Mouse (Mus musculus): ENCODE results near the gene Oxct2b. TPM values are rescaled to one million over a fixed set of nuclear protein-coding genes. Genes with fewer than 3 reads are reported as not detected.
A peak's percentile ranks its signal among the peaks of the same experiment; 100 is the strongest.
"Not testable (repeated sequence)": the region's sequence is repeated elsewhere in the genome, so short reads cannot be mapped to it uniquely, and the experiment has no call there.

Oxct2b gene
- polyA plus RNA-seq, 1 experiment: 2.0 TPM

DNA sequence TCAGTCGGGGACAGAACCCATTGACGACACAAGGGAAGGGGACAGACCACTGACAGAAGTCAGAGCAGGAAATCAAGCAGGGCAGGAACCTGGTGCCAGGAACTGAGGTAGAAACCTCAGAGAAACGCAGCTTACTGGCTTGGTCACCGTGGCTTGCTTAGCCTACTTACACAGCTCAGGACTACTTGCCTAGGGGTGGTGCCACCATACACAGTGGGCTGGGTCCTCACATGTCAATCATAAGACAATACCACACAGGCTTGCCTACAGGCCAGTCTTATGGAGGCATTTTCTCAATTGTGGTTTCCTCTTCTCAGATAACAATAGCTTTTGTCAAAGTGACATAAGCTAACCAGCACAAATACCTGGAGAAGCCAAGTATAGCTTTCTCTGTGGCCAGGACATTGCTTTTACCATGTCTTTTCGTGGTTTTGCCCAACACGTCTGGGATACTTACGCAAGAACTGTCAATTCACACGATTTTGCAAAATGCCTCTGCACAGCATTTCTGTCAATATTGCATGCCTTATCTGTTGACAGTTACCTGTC, 3.8 kb upstream of the Oxct2b start:
- DNase-seq (ENCODE audit: low read depth): no peak

DNA sequence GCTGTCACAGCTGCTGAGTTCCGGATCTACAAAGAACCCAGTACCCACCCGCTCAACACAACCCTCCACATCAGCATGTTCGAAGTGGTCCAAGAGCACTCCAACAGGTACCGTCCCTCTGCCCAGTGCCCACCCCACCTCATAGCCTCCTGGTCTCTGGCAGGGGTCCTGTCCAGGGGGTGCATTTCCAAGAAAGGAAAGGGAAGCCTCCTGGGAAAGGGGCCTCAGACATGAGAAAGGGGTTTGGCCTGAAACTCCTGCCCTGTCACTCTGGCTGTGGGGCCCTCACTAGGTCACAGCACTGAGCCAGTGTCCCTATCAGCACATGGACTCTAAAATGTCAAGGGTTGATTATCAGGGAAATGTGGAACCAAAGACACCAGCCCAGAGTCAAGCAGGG, 1.4 kb upstream of the Oxct2b start:
- not testable (repeated sequence) for DNase-seq (ENCODE audit: low read depth)

DNA sequence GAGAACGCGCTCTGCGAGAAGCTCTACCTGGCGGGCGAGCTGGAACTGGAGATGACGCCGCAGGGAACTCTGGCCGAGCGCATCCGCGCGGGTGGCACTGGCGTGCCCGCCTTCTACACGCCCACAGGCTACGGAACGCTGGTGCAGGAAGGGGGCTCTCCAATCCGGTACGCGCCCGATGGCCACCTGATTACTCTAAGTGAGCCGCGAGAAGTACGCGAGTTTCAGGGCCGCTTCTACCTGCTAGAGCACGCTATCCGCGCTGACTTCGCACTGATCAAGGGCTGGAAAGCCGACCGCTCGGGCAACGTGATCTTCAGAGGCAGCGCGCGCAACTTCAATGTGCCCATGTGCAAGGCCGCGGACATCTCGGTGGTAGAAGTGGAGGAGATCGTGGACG, 574 bp downstream of the Oxct2b start:
- DNase-seq (ENCODE audit: low read depth): not testable (repeated sequence)

DNA sequence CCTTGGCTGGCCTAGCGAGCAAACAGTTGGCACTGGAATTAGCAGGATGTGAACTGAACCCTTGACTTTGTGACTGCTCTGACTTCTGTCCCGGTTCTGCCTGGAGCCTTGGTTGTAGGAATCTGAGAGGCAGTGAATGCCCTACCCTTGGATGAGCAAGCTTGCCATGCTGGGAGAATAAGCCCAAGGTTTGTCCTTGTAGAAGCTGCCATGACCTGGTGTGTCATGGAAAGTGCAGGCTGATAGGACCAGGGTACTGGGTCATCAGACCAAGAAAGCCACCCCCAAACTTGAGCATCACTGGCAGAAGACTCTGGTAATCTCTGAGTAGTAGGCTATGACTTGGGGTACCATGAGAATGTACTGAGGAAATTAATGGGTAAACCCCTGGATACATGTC, 5.2 kb downstream of the Oxct2b start:
- DNase-seq (ENCODE audit: low read depth): no peak

DNA sequence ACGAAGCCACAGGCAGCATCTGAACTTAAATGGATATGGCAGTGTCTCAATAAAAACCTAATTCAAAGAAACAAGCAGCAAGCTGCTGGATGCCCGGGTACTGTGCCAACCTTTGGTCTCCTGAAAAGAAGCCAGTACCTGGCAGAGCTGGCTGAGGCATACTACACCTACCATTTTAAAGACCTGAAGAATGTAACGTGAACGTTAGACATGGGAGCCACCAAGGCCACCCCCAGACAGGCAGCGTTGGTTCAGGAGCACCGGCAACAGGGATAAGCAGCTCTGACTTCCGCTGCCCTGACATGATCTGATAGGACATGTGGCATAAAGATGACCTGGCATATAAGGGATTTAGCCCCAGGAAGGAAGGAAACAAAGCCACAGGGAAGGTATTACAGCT, 10.6 kb downstream of the Oxct2b start:
- DNase-seq (ENCODE audit: low read depth): no peak

DNA sequence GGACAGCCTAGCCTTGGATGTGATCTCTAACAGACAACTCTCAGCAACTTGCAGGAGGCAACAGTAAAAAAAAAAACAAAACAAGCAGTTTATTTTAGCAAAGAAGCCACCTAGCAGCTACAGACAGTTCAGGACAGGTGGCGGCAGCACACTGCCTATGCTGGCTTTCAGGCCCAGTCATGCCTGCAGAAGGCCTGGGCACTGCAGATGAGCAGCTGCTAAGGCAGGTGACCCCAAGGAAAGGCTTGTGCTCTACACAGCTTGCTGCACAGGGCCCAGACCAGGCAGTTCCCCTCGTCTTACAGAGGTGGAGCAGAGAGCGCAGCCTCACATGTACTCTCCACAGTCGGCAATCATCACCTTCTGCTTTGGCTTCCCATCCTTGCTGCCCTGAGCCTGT, 11.0 kb downstream of the Oxct2b start:
- no peak for DNase-seq (ENCODE audit: low read depth)

DNA sequence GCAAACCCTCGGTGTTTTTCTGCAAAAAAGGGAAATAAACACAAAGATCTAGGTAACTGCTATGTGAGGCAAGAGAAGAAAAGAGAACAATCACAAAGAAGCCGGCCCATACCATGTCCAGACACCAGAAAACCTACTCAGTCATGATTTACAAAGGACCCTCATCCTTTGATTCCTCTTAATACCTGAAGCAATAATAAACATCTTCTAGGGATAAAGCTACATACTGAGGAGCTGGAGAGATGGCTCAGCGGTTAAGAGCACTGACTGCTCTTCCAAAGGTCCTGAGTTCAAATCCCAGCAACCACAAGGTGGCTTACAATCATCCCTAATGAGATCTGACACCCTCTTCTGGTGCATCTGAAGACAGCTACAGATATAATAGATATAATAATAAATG, 21.5 kb downstream of the Oxct2b start:
- DNase-seq (ENCODE audit: low read depth): no peak

DNA sequence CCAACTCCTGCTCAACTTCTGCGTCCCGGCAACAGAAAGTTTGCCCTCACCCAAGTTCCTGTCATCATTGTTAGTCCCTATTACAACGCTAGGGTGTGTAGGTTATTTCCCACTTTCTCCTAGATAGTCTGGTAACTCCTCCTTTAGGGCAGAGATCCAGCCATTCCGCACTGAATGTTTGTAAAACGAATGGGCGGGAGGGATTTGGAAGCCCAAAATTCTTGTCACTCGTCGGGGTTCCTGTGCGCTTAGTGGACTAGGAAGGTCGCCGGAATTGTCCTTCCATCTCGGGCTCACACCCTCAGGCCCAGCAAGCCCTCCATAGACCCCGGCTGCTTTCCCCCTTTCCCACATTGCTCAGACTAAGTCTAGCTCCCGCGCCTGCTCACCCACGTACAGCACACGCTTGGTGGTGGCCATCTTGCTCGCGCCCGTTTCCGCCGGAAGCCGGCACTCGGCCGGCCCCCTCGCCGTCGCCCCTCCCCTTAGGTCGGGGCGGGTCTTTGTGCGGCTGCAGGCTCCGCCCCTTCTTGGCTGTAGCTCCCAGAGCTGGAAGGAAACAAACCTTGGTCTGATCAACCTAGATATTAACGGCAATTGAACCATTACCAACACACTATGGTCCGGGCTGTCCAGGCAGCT, 23.6 kb downstream of the Oxct2b start, which contains the start of gene Ppie:
TSS of gene Ppie (minus strand) at position 439 of the 642 bp plus-strand sequence.
- DNase-seq (ENCODE audit: low read depth): peak; percentile 47

DNA sequence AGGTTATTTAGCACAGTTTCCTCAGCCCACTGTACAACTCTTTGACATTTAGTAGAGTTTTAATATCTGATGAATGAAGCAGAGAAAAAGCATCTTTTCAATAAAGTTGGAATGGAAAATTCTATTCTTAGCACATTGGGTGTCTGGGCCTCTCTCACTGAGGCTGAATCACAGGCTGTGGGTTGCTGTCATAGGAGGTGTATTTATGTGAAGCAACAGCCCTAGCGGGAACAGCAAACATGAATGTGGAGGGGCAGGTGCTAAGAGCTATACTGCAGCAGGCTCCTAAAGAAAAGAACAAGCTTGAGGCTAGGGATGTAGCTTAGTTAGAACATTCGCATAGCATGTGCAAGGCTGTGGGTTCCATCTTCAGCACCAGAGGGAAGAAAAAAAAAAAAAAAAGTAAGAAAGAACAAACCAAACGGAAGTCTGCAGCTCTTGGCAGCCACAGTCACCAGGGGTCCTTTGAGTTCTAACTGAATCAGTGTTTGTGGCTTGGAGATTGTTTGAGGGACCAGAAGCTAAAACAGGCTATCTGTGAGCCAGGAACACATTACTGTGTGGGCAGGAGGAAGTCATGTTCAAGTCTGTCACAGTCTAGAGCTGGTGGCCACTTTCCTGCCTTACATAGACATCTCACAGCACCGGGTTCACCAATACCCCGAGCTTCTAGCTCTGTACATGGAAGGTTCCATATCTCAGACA, 31.5 kb downstream of the Oxct2b start:
- no peak for DNase-seq (ENCODE audit: low read depth)

DNA sequence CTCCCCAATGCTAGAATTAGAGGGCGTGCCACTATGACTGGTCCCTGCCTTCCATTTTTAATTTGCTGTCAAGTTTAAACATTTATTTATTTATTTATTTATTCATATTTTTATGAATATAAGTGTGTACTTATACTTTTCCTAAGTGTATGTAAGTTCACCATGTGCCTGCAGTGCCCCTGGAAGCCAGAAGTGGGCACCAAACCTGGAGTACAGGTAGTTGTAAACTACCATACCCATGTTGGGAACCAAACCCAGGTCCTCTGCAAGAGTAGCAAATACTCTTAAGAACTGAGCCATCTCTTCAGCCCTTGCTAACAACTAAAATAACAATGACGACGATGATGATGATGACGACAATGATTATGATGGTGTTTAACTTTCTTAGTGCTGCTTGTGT, 35.9 kb downstream of the Oxct2b start:
- DNase-seq (ENCODE audit: low read depth): no peak

DNA sequence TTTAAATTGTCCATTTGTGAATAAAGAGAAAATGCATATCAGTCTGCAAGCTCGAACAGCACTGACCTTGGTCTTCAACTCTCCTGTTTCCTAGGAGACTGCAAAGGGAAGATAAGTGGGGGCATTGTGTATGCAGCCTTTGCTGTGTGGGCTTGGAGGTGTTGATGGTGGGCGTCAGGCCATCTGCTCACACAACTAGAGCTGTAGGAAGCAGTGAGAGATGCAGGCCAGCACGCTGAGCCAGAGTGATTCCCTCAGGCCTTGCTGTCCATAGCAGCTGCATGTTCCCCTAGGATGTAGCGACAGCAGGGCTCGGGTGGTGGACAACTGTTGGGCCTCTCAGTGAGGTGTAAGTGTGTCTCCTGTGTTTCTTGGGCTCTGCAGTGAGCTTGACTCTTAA, 36.9 kb downstream of the Oxct2b start:
- DNase-seq (ENCODE audit: low read depth): no peak

DNA sequence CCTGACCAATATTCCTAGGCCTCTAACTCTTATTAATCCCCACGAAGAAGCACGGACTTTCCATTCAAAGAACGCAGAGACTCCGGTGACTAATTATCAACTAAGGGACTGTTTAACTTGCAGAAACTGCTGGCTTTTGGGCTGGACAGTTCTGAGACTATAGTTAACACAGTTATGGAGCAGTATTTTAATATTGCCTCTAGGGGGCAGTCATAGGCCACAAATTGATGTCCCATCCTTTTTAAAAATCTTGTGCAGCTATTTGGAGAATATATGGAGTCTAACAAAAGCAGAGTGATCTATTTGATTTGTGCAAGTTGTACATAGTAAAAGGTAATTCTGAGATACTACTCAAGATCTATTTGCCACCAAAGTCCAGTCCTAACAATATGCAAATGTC, 38.9 kb downstream of the Oxct2b start:
- DNase-seq (ENCODE audit: low read depth): no peak

DNA sequence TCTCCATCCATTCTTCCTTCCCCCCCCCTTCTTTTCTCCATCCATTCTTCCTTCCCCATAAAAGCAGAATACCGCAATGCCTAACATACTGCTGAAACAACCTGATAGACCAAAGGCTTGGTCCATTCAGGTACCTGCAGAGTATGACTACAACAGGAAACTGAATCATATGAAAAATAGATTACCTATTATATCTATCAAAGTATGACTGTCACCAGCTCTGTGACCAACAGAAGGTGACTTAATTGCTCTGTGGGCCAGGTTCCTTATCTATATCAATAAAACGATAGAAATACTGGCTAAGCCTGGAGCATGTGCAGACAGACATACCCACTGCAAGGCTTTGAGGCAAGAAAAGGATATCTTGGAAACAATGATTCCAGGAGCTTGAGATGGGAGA, 39.4 kb downstream of the Oxct2b start:
- DNase-seq (ENCODE audit: low read depth): no peak

DNA sequence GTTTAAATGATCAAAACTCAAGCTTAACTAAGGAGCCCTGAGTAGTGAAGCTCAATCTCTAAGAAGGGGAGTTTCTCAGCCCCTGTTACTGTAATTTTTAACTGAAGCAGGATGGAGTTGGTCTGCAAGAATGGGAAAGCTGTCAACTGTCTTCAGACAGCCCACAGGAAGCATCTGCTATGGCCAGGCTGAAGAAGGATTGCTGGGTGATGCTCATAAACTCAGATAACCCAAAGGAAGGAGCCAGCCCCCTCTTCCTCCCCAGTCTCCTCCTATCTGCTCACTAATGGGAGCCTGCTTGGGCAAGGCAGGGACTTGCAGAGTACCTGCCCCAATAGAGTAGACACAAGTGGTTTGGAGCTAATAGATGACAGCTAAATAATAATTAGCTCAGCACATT, 39.8 kb downstream of the Oxct2b start:
- DNase-seq (ENCODE audit: low read depth): no peak

DNA sequence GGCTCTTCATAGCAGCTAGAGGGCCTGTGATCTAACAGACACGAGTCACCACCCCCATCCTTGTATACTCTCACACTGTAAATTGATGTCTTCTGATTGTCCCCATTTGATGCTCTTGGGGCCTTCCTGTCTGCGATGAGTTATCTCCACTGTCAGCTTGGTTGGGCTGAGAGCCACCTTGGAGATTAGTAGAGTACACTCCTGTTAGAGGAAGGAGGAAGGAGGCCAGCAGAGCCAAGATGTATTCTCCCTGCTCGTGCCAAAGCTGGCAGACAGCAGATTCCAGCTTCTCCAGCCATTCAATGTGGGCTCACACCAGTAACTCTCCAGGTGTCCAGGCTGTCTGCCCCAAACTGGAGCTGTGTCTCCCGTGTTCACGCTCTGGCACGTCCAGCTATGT, 44.5 kb downstream of the Oxct2b start:
- DNase-seq (ENCODE audit: low read depth): no peak

DNA sequence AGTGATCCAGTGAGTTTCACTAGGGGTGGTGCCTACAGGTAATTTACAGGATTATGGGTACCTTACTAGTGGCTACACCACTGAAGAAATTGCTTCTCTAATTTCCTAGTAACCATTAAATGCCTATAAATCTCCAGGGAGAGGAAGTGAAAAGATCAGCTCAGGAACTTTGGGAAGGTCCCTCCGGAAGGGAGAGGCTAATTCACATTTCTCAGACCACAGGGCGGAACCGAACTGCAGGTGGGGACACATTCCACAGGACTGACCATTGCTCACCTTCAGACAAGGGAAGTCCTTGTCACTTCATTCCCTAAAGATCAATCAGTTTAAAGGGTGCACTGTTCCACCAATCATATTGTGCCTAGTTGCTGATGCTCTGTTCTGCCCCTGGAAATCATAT, 45.2 kb downstream of the Oxct2b start:
- not testable (repeated sequence) for DNase-seq (ENCODE audit: low read depth)

DNA sequence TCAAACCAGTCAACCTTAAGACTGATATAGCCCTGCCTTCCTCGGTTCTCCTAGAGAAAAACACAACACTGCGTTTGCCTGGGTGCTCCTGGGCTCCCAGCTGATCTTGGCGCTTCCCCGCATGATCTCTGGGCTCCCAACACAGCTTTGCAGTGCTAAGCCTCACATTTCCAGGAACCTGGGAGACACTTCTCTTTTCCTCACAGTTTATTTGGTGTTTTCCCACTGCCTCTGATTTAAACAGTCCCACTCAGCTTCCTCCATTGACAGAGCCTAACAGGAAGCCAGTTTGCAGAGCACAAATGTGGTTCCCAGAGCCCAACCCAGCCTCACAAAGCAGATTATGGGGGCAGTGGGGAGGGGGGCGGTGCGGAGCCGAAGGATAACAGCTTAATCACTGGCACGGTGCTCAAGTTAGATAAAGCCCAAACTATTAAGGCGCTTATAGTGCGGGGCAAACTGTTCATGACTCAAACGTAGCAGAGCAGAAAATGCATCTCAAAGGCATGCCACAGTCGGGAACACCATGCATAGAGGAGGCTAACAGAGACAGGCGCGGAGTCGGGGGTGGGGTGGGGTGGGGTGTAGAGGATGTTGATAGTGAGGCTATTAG, 46.3 kb downstream of the Oxct2b start:
- no peak for DNase-seq (ENCODE audit: low read depth)

DNA sequence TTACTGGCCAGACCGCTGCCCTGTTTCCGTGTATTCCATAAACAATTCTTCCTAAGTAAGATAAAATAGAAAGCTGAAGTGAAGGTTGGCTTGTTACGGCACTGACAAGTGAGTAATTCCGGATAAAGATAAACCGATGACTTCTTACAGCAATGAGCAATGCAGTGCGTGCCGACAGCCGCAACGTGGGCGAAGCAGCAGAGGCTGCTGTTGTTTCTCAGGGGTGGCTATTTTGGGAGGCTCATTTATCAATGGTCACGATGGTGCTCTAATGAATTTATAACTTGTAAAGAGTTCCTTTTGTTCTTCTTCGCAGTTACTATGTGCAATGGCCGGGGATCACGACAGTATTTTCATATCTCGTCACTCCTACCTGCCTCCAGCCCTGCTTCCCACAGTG, 48.1 kb downstream of the Oxct2b start:
- DNase-seq (ENCODE audit: low read depth): no peak

Other genes starting within 250 kb of the Oxct2b start
- gene Cap1, start 230.2 kb upstream of the Oxct2b start, polyA plus RNA-seq (2012; rRNA removed): 92.8 and 106 TPM in 2 replicates
- gene Mfsd2a, start 155.1 kb upstream of the Oxct2b start, polyA plus RNA-seq (2012; rRNA removed): 104 and 126 TPM in 2 replicates
- 5.6 and 10.3 TPM in 2 replicates for gene Mycl, start 120.6 kb upstream of the Oxct2b start, polyA plus RNA-seq (2012; rRNA removed)
- 7.3 and 8.5 TPM in 2 replicates for gene Trit1, start 99.7 kb upstream of the Oxct2b start, polyA plus RNA-seq (2012; rRNA removed)
- gene Bmp8b, start 11.1 kb upstream of the Oxct2b start, polyA plus RNA-seq (2012; rRNA removed): 0.13 and 0.20 TPM in 2 replicates
- gene Ppie, start 23.7 kb downstream of the Oxct2b start, polyA plus RNA-seq (2012; rRNA removed): 13.5 and 15.4 TPM in 2 replicates
- 0.18 and 0.95 TPM in 2 replicates for gene Hpcal4, start 67.0 kb downstream of the Oxct2b start, polyA plus RNA-seq (2012; rRNA removed)
- 0.23 and 0.31 TPM in 2 replicates for gene Nt5c1a, start 85.2 kb downstream of the Oxct2b start, polyA plus RNA-seq (2012; rRNA removed)
- 7.3 and 8.5 TPM in 2 replicates for gene Heyl, start 117.3 kb downstream of the Oxct2b start, polyA plus RNA-seq (2012; rRNA removed)
- 58.2 and 64.0 TPM in 2 replicates for gene Pabpc4, start 146.1 kb downstream of the Oxct2b start, polyA plus RNA-seq (2012; rRNA removed)
- gene Oxct2a, start 207.4 kb downstream of the Oxct2b start, polyA plus RNA-seq (2012; rRNA removed): 1.5 and 2.1 TPM in 2 replicates
- 3.1 and 6.7 TPM in 2 replicates for gene Bmp8a, start 227.0 kb downstream of the Oxct2b start, polyA plus RNA-seq (2012; rRNA removed)